Mouse (Mus musculus) kidney, adult 2 months (tissue): ENCODE results near the gene Zfp27. TPM values are rescaled to one million over a fixed set of nuclear protein-coding genes. Genes with fewer than 3 reads are reported as not detected.

ENCODE experiments used
- DNase-seq: peaks from one replicate; pipeline ENCODE4 v3.0.0; 2021
- H3K27ac ChIP-seq: fragments of 200-500 bp; 2 replicates; pipeline ENCODE4 v1.5.1; 2012; ENCODE audit warnings: low read depth, low read length, control low read depth, inconsistent platforms; ENCODE audit not compliant: insufficient read depth
- H3K27me3 ChIP-seq: fragments of 200-500 bp; replicated peaks from 2 replicates; pipeline ENCODE4 v1.6.1; 2012; ENCODE audit warnings: mild to moderate bottlenecking, moderate library complexity, low read length, inconsistent platforms; ENCODE audit not compliant: control insufficient read depth, insufficient read depth
- H3K36me3 ChIP-seq: fragments of 200-500 bp; 2 replicates; pipeline ENCODE4 v1.6.1; 2012; ENCODE audit warnings: mild to moderate bottlenecking, moderate library complexity, low read length, inconsistent platforms; ENCODE audit not compliant: control insufficient read depth, insufficient read depth
- H3K4me1 ChIP-seq: fragments of 200-500 bp; 2 replicates; pipeline ENCODE4 v1.6.1; 2011; ENCODE audit warnings: low read length; ENCODE audit not compliant: control insufficient read depth, insufficient read depth
- H3K4me3 ChIP-seq: fragments of 200-500 bp; 2 replicates; pipeline ENCODE4 v1.5.1; 2011; ENCODE audit warnings: mild to moderate bottlenecking, low read depth, low read length, control low read depth; ENCODE audit not compliant: insufficient read depth
- CTCF ChIP-seq: fragments of 200-500 bp; conservative IDR thresholded peaks from 2 replicates; pipeline ENCODE4 v1.5.1; 2011; ENCODE audit warnings: low read depth, mild to moderate bottlenecking, control low read depth, low read length, moderate library complexity, mixed read lengths; ENCODE audit not compliant: insufficient read depth, insufficient read length
- POLR2A ChIP-seq: fragments of 200-500 bp; IDR thresholded peaks from one replicate; pipeline ENCODE4 v1.6.1; 2011; ENCODE audit warnings: low read depth, low read length, control low read depth
- WGBS: fragments of 180-500 bp; shearing (Covaris S2); methylation state at CpG from one replicate; pipeline ENCODE4 v1.1.7; 2018; 5-methylcytosine and 5-hydroxymethylcytosine counted together
- polyA plus RNA-seq: library from polyadenylated mRNA; depleted of rRNA; stranded (reverse); fragments of >200 nt; gene quantifications from 2 replicates; pipeline ENCODE4 v1.2.3, GENCODE M21; 2012; rRNA removed

Zfp27 gene
- polyA plus RNA-seq: 2.1 and 2.4 TPM in 2 replicates

DNA sequence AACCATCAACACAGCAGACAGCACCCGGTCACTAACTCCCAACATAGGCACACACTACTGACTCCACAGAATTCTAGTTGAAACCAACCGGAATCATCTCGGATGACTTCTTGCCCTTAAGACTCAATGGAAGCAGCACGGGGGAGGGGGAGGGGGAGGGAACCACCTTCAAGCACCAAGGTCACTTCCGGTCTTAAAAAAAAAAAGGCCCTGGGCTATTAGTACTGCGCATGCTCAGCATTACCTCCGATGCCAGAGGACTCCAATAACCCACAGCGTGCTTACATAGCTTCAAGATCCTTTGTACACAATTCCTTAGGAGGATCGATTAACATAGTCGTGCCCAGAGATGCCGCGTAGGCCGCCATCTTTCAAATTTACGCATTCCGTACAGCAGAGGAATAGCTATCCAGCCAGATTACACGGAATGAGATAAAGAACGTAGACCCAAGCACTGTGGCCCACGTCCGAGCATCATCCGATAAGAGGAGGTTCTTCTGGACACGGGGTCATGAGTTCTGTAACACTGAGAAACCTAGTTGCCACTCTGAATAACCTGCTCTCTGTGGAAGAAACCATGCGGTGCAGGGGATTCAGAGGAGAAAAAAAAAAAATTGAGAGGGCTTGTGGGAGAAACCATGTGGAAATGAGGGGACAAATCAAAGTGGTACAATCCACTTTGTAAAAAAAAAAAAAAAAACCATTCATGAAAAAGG lies at the start of gene Zfp27:
TSS of gene Zfp27 (minus strand) at position 607 of the 716 bp plus-strand sequence.
- under 1% methylated on average over 22 of the region's 22 CpGs for WGBS
- H3K4me3 ChIP-seq: peak within 1 kb of the TSS; percentile 93
- no peaks in the 10 kb centered on the region for H3K27me3 ChIP-seq
- H3K4me1 ChIP-seq: no peaks in the 10 kb centered on the region
- no peaks in the 10 kb centered on the region for H3K36me3 ChIP-seq
- no peak for TF ChIP-seq CTCF
- no peak for TF ChIP-seq POLR2A
- H3K27ac ChIP-seq: peak within 1 kb of the TSS; percentile 98
- peak; percentile 92 for DNase-seq

DNA sequence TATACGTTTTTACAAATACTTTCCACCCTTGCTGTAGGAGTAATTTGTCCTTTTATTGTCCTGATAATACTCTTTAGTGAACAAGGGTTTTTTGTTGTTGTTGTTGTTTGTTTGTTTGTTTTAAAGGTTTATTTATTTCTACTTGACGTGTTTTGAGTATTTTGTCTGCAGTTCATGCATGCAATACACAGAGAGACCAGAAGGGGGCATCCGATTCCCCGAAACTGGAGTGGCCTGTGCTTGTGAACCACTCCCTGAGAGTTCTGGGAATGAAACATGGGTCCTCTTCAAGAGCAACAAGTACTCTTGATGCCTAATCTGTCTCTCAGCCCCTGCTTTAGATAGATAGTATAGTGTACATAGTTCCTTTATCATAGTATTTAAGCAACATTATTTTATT lies 48.4 kb upstream of the Zfp27 start:
- no peaks in the 10 kb centered on the region for H3K4me1 ChIP-seq
- H3K4me3 ChIP-seq: no peak overlapping the region
- DNase-seq: peak; percentile 70
- TF ChIP-seq POLR2A: no peak
- peak; percentile 67 for TF ChIP-seq CTCF
- no peak overlapping the region for H3K27ac ChIP-seq
- H3K36me3 ChIP-seq: no peaks in the 10 kb centered on the region
- 11% methylated on average over 4 of the region's 4 CpGs for WGBS
- no peaks in the 10 kb centered on the region for H3K27me3 ChIP-seq

DNA sequence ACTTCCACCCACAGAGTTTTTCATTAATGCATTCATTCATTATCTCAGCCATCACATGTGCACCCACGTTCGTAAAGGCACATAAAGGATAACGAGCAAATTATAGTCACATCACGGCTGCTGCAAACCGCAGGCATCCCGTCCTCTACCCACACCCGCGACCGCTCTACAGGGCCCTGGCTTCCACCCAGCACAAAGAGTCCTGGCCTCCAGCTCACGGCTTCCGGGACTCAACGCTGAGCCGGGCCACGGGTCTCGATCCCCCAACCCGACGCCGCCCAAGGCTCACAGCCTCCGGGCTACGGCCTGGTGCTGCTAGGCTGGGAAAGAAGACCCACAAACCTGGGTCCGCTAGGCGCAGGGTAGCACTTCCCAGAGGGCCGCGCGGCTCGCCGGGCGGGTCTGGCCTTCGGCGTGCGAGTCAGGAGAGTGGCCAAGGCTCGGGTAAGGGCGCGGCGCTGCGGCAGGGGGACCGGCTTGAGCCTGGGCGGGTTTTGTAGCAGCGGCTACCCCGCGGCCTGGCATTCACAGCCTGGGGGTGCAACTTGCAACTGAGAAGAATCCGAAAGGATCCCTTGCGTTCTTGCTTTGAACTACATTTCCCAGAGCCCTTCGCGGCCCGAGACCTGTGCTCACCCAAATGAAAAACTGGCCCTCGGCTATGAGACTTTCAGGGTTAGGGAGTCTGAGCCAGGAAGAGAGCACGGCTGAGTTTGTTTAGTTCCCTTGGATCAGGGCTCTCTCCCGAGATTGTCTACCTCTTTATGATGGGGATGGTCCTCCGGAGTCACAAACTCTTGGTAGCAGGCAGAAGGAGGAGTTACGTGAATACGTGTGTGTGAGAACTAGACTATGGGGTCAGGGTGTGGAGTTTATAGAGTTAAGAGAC lies 47.4 kb upstream of the Zfp27 start, which contains the start of gene Zfp74:
TSS of gene Zfp74 (minus strand) at position 577 of the 889 bp plus-strand sequence.
- Histone ChIP-seq H3K4me3 (peak within 1 kb of the TSS; percentile 94), H3K4me1 (no peaks in the 10 kb centered on the region), H3K27me3 (no peaks in the 10 kb centered on the region), H3K27ac (peak within 1 kb of the TSS; percentile 92), H3K36me3 (no peaks in the 10 kb centered on the region)
- DNase-seq: peak; percentile 88
- WGBS: under 1% methylated on average over 52 of the region's 52 CpGs
- TF ChIP-seq CTCF (no peak), POLR2A (no peak)

DNA sequence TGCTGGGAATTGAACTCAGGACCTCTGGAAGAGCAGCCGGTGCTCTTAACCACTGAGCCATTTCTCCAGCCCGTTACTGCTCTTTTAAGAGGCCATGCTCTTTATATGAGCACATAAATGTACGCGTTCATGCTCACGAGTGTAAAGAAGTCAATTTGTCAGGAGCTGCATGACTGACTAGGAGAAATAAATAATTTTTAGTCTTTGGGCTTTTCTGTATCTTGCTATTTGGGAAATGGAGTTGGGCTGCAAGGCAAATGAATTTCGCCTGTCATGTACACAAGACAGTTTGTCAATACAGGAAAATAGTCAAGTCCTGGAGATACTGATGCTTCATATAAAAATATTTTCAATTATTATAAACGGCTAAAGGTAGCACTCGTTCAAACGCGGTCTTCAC lies 46.7 kb upstream of the Zfp27 start:
- 28% methylated on average over 10 of the region's 10 CpGs for WGBS
- Histone ChIP-seq H3K36me3 (no peaks in the 10 kb centered on the region), H3K4me1 (no peaks in the 10 kb centered on the region), H3K4me3 (peak overlapping the region; percentile 94), H3K27me3 (no peaks in the 10 kb centered on the region), H3K27ac (peak overlapping the region; percentile 92; the same call in 1 of the 2 replicates)
- no peak for TF ChIP-seq CTCF
- TF ChIP-seq POLR2A: no peak
- no peak for DNase-seq

DNA sequence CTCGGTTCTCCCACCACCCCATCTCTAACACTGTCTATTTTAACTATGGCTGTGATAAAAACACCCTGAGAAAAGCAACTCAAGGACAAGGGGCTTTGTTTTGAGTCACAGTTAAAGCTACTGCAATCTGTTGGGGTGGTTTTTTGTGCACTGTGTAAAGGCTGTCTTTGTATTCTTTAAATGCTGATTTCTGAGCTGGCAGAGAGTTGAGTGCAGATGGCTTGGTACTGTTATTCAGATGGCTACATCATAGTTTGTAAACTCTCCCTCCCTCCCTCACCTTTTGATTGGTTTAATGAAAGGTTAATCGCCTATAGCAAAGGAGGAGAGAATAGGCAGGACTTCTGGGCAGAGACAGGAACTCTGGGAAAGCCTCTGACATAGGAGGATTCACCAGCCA lies 37.8 kb upstream of the Zfp27 start:
- Histone ChIP-seq H3K27me3 (no peaks in the 10 kb centered on the region), H3K36me3 (no peaks in the 10 kb centered on the region), H3K4me1 (no peaks in the 10 kb centered on the region), H3K4me3 (no peak overlapping the region), H3K27ac (no peak overlapping the region)
- WGBS: 83% methylated on average over 2 of the region's 2 CpGs
- TF ChIP-seq POLR2A: no peak
- DNase-seq: no peak

DNA sequence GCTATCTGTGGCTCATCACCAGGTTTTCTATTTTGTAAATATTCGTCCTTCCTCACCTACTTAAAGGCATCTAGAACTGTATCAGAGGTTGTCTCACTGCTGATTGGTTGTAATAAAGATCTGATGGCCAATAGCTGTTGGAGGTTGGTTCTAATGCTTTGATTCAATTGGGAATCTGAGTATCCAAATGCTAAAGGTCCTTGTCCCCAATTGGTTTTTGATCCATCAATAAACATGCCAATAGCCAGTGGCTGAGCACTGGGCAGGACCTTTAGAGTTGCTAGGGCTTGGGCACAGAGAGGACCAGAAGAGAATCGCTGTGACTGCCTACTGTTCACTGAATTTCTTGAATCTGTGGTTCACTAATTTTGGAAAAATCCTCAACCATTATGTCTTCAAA lies 37.3 kb upstream of the Zfp27 start:
- H3K36me3 ChIP-seq: no peaks in the 10 kb centered on the region
- DNase-seq: no peak
- no peaks in the 10 kb centered on the region for H3K27me3 ChIP-seq
- H3K27ac ChIP-seq: no peak overlapping the region
- H3K4me1 ChIP-seq: no peaks in the 10 kb centered on the region
- no peak overlapping the region for H3K4me3 ChIP-seq
- TF ChIP-seq POLR2A (no peak), CTCF (no peak)
- 86% methylated on average over 2 of the region's 2 CpGs for WGBS

DNA sequence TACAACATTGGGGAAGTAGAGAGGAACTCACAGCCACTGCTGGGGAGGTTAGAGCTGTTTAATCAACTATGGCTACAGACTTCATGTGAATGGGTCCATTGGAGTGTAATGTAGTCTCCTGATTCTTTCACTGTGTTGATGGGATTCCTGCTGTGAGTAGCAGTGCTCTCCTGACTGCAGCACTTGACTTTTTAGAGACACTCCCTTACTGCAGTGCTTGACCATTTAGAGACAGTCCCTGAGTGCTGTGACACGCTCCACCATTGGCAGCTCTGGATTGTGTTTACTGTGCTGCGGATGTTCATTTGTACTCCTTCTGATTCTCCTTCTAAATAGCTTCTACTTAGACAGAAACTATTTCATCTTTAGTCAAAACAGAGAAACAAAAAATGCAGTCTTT lies 36.4 kb upstream of the Zfp27 start:
- no peak overlapping the region for H3K27ac ChIP-seq
- H3K27me3 ChIP-seq: no peaks in the 10 kb centered on the region
- WGBS: 61% methylated on average over 2 of the region's 2 CpGs
- H3K36me3 ChIP-seq: no peaks in the 10 kb centered on the region
- DNase-seq: no peak
- H3K4me3 ChIP-seq: no peak overlapping the region
- no peaks in the 10 kb centered on the region for H3K4me1 ChIP-seq
- TF ChIP-seq POLR2A (no peak), CTCF (no peak)
